Mouse (Mus musculus): ENCODE results near the gene Mroh7. TPM values are rescaled to one million over a fixed set of nuclear protein-coding genes. Genes with fewer than 3 reads are reported as not detected.

The Mroh7 gene
- total RNA-seq, 2 experiments from 2014 or later, result 1.9 to 3.5 TPM

DNA sequence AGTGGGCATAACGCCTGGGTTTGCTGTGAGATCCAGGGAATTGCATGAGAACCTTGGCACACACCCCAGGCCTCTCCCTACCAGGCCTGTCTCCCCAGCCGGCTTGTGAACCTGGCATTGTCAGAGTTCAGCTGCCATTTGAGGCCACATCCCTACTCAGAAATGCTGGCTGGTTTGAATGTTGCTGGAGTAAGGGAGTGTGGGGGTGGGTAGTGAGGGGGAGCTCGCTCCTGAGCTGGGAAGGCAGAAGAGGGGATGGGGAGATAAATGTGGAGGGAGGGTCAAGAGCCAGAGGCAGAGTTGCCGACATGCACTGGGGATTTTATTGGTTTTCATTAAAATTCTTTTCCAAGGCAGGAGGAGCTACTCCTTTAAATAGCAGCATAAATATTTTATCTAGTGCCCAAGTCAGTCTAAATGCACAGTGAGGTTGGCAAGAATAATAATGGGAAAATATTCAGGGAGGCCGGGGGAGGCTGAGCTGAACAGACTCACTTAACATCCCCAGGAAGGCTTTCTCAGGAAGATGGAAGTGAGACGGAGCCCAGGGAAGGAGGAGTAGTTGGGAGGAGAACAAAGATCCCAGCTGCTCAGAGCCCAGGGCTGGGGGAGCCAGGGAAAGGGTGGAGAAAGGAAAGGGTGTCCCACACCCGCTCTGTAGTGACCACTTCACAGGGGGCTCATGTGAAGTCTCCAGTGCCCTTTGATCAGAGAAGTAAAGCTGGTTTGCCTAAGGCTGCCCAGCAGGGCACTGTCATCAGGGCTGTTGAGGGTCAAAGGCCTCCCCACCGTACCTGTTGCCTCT, 97.2 kb downstream of the Mroh7 start:
- DNase-seq (ENCODE audit: low spot score in 2 of 2), result no peak

GRCm38 (mm10) chr4:106632313-106632712, 98.4 kb downstream of the Mroh7 start:
- no peak for DNase-seq (ENCODE audit: low spot score in 2 of 2)

Other genes with a start within 250 kb of the Mroh7 start
- gene Bsnd, start 238.6 kb downstream of the Mroh7 start, total RNA-seq (2021), result not detected
- gene Dhcr24, start 169.9 kb downstream of the Mroh7 start, total RNA-seq (2021), result 10 to 100 TPM; 94.3 to 97.7 TPM
- gene Lexm, start 113.7 kb downstream of the Mroh7 start, total RNA-seq (2021), result under 1 TPM in 1 of 2 experiments, not detected in 1; 0.30 TPM
- 1 to 10 TPM in 1 of 2 experiments, under 1 TPM in 1; 0.87 to 1.9 TPM for gene Ttc22, start 108.5 kb downstream of the Mroh7 start, total RNA-seq (2021)
- gene Pars2, start 79.9 kb downstream of the Mroh7 start, total RNA-seq (2021), result 1 to 10 TPM; 8.3 to 8.6 TPM
- gene Ttc4, start 52.0 kb downstream of the Mroh7 start, total RNA-seq (2021), result 10 to 100 TPM; 44.5 to 52.2 TPM
- not detected for gene Fam151a, start 3.0 kb upstream of the Mroh7 start, total RNA-seq (2021)
- gene Acot11, start 74.1 kb upstream of the Mroh7 start, total RNA-seq (2021), result 10 to 100 TPM; 19.4 to 21.1 TPM
- gene Ssbp3, start 179.8 kb upstream of the Mroh7 start, total RNA-seq (2021), result 100 to 1,000 TPM in 1 of 2 experiments, 10 to 100 TPM in 1; 89.5 to 106 TPM